In the genomic region with DNA sequence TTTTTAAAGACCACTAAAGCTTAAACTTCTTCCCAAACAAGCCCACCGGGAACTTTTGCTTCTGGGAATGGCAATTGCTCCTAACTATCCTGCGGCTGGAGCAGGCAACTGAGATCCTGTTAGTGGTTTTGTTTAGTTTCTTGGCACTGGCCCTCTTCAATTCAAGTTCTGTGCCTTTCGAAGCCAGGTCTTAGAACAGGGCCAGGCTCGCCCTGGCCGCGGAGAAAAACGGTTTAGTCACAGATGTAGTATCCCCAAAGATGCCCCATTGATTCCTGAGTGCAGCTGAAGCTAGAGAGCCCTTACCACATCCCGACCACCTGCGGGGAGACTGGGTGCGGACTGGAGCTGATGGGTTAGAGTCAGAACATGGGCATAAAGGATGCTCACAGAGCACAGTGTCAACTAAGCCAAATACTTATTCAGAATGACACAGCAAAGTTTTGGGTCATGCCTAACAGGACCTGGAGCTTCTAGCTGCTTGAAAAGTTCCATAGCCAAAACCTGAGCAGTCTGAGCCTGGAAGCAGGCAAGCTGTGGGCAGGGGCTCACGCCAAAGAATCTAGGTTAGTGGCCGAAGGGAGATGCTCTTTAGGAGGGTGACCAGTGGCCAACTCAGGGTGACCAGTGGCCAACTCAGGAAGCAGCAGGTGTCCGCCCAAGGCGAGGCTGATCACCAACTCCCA, we compare ENCODE assay signal across 9 mouse cellular contexts. TPM values are rescaled to one million over a fixed set of nuclear protein-coding genes. Genes with fewer than 3 reads are reported as not detected.
DNase-seq lines count a peak whose midpoint lies in the region; ATAC-seq and TF ChIP-seq lines count a peak whose summit lies in the region.
"Had no signal": no experiment of that assay in that cellular context is flagged by ENCODE, and none has a peak within 500 bp of the region (broad histone marks: within the 10 kb centered on the region; RNA-seq: fewer than 3 reads in every experiment).

No protein-coding gene starts in this region.

- no peak for TF ChIP-seq POLR2A in thymus, adult 2 months (IDR thresholded peaks at IDR 0.05; ENCODE audit: control insufficient read depth, extremely low read depth, insufficient read depth, low read length, poor library complexity)
- TF ChIP-seq POLR2A in limb, embryonic 14.5 days (IDR thresholded peaks at IDR 0.05; ENCODE audit: borderline replicate concordance, extremely low read depth, insufficient read depth, insufficient read length), result no peak

- no peaks in the 10 kb centered on the region for H3K9me3 ChIP-seq in limb, embryonic 14.5 days (ENCODE audit: control insufficient read depth, low read length)

- H3K4me2 ChIP-seq in limb, embryonic 14.5 days (replicated peaks; ENCODE audit: low read depth, low read length, severe bottlenecking), result peak overlapping the region; percentile 96

- no peak overlapping the region for H3K27ac ChIP-seq in thymus, adult 2 months (ENCODE audit: control insufficient read depth, insufficient read depth, low read length)
- H3K27ac ChIP-seq in limb, embryonic 14.5 days (replicated peaks; ENCODE audit: low read depth, low read length), result no peak overlapping the region

- peak overlapping the region; percentile 30; the same call in 1 of the 2 replicates for H3K4me3 ChIP-seq in thymus, adult 2 months (ENCODE audit: control insufficient read depth, insufficient read depth, low read length)
- peak overlapping the region; percentile 61 for H3K4me3 ChIP-seq in limb, embryonic 14.5 days (replicated peaks; ENCODE audit: low read length)

- WGBS in thymus, adult 2 months, result 65% methylated on average over 14 of the region's 14 CpGs
- 30% methylated on average over 14 of the region's 14 CpGs for WGBS in limb, embryonic 14.5 days

- peak; percentile 13 to 34 for DNase-seq in cerebellum, postnatal 10 days
- no peak for DNase-seq in cerebellum, postnatal 4 days (ENCODE audit: low spot score in 2 of 2)
- no peak for DNase-seq in thymus, adult 2 months
- DNase-seq in thymus, postnatal 10 days (ENCODE audit: low spot score in 2 of 2), result no peak
- no peak for DNase-seq in limb, embryonic 14.5 days (ENCODE audit: low spot score)
- DNase-seq in right cerebral cortex, postnatal 36 days (ENCODE audit: low spot score in 2 of 2), result no peak
- DNase-seq in spleen, postnatal 36 days (ENCODE audit: low spot score in 2 of 2), result no peak
- no peak for DNase-seq in MN1 (ENCODE audit: low spot score)

- H3K9ac ChIP-seq in limb, embryonic 14.5 days (ENCODE audit: low read depth, low read length, severe bottlenecking), result peak overlapping the region; percentile 58; the same call in 1 of the 2 replicates

- no peaks in the 10 kb centered on the region for H3K36me3 ChIP-seq in thymus, adult 2 months (ENCODE audit: control insufficient read depth, insufficient read depth, low read length)
- H3K36me3 ChIP-seq in limb, embryonic 14.5 days (ENCODE audit: control insufficient read depth, insufficient read depth, low read length), result 0 out of 2 replicates have a peak, but pooled peaks cover 3% of the 10 kb centered on the region

- no peaks in the 10 kb centered on the region; the same call in 1 of the 2 replicates for H3K27me3 ChIP-seq in thymus, adult 2 months (ENCODE audit: control insufficient read depth, insufficient read depth, low read length)
- peaks cover 10% of the 10 kb centered on the region; the same call in 1 of the 2 replicates for H3K27me3 ChIP-seq in limb, embryonic 14.5 days (ENCODE audit: control insufficient read depth, insufficient read depth, low read length)

- peaks cover 3% of the 10 kb centered on the region for H3K4me1 ChIP-seq in thymus, adult 2 months (replicated peaks; ENCODE audit: control insufficient read depth, insufficient read depth, low read length)
- H3K4me1 ChIP-seq in limb, embryonic 14.5 days (ENCODE audit: control insufficient read depth, insufficient read depth, low read length), result peaks cover 4% of the 10 kb centered on the region; the same call in 1 of the 2 replicates

- TF ChIP-seq CTCF in thymus, adult 2 months (IDR thresholded peaks at IDR 0.05; ENCODE audit: borderline replicate concordance, control insufficient read depth, extremely low read depth, insufficient read depth, low read length, poor library complexity), result no peak

- ATAC-seq in limb, embryonic 14.5 days (ENCODE audit: low FRiP score, low read depth), result no peak

RNA-seq across cellular contexts. Expression of gene Ddit4l, which starts 1.6 kb away (rescaled TPM):
- polyA plus RNA-seq in thymus, adult 2 months (2012; rRNA removed), result 0.71 and 1.4 TPM in 2 replicates
- 9.2 and 10.9 TPM in 2 replicates for polyA plus RNA-seq in limb, embryonic 14.5 days (2012; rRNA removed)
- 20.4 and 21.0 TPM in 2 replicates for polyA plus RNA-seq in limb, embryonic 14.5 days (2014; fragmentation: Nextera tagmentation; extraction: Ambion mirVana)

RNA-seq across cellular contexts. Expression of gene Gm21962, which starts 48.3 kb away (rescaled TPM):
- polyA plus RNA-seq in thymus, adult 2 months (2012; rRNA removed), result not detected in 2 replicates
- not detected in 2 replicates for polyA plus RNA-seq in limb, embryonic 14.5 days (2012; rRNA removed)
- polyA plus RNA-seq in limb, embryonic 14.5 days (2014; fragmentation: Nextera tagmentation; extraction: Ambion mirVana), result not detected in 2 replicates
- polyA plus RNA-seq: C2C12 had no signal

Comparison
In these comparisons a context has a peak if more than half of its experiments do, and no peak if none do; other contexts are left out.
1. DNase-seq: peak in cerebellum, postnatal 10 days (2 of 2); none in cerebellum, postnatal 4 days (0 of 2), thymus, adult 2 months (single experiment), thymus, postnatal 10 days (0 of 2), limb, embryonic 14.5 days (single experiment), right cerebral cortex, postnatal 36 days (0 of 2), spleen, postnatal 36 days (0 of 2) and MN1 (single experiment).